Mouse (Mus musculus): ENCODE data around the gene Nudt16l1.

Nudt16l1 gene

GRCm38 (mm10) chr16:4938461-4938860 lies at the start of gene Nudt16l1:
Gene Nudt16l1 (plus strand): TSS chr16:4938761.
- no peak for DNase-seq (ENCODE audit: low spot score)

GRCm38 (mm10) chr16:4890201-4890709 lies 48.3 kb upstream of the Nudt16l1 start:
- DNase-seq (ENCODE audit: low spot score), result no peak

- DNase-seq (ENCODE audit: low spot score), result no peak
Measured at GRCm38 (mm10) chr16:4892171-4892570, 46.4 kb upstream of the Nudt16l1 start.

GRCm38 (mm10) chr16:4894201-4894908 lies 44.2 kb upstream of the Nudt16l1 start:
- DNase-seq (ENCODE audit: low spot score), result no peak

DNA sequence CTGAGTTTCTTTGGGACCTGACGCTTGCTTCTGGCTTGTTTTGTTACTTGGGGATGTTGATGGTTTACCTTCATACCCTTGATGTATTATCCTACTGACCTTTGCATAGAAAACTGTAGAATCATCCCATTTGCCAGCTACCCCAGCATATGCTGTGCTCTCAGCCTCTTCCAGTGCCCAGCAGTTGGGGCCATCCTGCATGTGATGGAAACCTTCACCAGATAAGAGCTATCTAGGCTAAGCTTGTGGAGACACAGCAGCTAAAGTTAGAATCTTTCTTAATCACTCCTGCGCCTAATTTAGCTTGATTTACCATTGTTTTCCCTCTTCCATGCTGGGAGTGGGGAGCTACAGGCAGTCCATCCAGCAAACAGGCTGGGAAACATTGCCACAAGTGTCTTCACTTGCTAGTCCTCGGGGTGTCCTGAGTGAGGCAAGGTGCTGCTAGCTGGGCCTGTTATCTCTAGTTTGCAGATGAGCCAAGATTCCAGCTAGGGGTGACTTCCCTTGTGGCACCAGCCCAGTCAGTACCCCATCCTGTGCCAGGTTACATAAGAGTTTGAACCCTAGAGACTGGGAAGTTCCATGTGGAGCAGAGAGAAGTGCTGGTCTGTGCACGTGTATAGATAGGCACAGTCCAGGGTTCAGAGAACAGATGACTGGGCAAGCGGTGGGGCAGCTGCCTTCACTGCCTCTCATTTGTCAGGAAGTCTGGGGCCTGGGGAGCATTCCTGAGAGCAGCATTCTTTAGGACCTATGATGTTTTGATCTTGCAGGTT lies 42.1 kb upstream of the Nudt16l1 start:
- no peak for DNase-seq (ENCODE audit: low spot score)

- DNase-seq (ENCODE audit: low spot score), result peak; percentile 52
Measured at GRCm38 (mm10) chr16:4897146-4897730, 41.3 kb upstream of the Nudt16l1 start.

- no peak for DNase-seq (ENCODE audit: low spot score)
Measured at GRCm38 (mm10) chr16:4898881-4899280, 39.7 kb upstream of the Nudt16l1 start.

- DNase-seq (ENCODE audit: low spot score), result no peak
Measured at GRCm38 (mm10) chr16:4899711-4900110, 38.9 kb upstream of the Nudt16l1 start.

GRCm38 (mm10) chr16:4901167-4901566 lies 37.4 kb upstream of the Nudt16l1 start:
- no peak for DNase-seq (ENCODE audit: low spot score)

GRCm38 (mm10) chr16:4902390-4902789 lies 36.2 kb upstream of the Nudt16l1 start:
- DNase-seq (ENCODE audit: low spot score), result no peak

DNA sequence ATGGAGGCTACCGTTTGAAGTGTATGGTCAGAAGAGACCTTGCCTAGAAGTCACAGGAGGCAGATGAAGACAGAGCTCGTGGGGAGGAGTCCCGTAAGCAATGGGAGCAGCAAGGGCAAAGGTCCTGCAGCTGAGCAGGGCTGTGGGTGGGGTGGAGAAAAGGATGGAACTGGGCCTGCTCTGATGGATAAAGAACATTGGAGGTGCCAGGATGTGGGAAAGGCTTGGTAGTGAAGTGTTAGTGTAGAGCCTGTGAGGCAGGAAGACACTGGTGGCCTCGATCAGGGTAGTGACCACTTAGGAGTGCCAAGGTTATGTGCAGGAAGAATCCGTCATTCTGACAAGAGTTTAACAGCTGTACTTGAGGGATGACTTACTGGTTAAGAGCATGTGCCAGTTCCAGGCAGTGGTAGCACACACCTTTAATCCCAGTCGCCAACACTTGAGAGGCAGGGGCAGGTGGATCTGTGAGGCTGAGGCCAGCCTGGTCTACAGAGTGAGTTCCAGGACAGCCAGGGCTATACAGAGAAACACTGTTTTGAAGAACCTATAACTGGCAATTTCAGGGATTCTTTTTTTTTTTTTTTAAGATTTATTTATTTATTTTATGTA lies 35.0 kb upstream of the Nudt16l1 start:
- no peak for DNase-seq (ENCODE audit: low spot score)

DNA sequence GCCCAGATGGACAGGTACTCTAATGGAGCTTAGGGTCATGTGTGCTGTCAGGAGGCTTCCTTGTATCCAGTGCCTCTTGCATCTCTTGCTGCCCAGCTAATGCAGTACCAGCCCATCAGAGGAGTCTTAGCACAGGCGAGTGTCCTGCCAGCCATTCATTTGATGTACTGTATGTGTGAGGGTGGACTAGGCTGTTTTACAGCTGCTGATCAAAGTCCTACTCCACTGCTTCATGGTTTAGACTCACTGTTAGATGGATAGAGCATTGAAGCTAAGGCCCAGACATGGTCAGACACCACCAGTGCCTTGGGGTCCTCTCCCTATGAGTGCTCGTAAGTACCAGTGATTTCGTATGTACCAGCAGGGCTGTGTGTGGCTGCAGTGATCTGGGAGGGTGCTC lies 33.7 kb upstream of the Nudt16l1 start:
- DNase-seq (ENCODE audit: low spot score), result no peak

DNA sequence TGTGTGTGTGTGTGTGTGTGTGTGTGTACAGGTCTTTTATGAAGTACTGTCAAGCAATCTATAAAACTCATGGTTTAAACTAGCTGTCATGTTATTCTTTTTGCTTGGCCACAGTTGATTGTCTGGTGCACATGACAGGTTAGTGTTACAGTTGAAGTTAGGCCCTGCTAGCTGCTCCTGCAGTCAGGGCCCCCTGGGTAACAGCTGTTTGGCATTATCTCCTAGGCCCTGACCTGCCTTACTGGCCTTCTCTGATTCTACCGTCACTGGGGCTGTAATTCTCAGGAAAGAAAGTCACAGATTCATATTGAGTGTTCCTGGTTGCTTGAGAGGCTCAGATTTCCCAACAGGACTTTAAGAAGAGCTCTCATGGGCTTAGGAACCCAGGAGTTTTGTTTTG lies 33.0 kb upstream of the Nudt16l1 start:
- peak; percentile 29 for DNase-seq (ENCODE audit: low spot score)

- DNase-seq (ENCODE audit: low spot score), result no peak
Measured at GRCm38 (mm10) chr16:4906559-4906958, 32.0 kb upstream of the Nudt16l1 start.

DNA sequence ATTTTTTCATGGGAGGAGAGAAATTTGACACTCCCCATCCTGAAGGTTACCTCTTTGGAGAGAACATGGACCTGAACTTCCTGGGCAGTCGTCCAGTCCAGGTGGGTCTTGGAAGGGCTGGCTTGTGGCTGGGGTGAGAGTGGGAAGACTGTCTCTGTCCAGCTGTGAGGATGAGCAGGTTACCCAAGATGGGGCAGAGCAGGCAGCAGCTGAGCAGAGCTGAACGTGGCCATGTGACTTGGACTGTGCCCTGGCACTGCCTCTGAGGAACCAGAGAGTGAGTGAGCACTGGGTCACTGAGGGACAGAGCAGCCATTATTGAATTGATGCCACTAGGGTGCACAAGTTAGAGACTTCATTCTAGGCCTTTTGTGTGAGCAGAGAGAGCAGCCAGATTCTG lies 31.2 kb upstream of the Nudt16l1 start:
- DNase-seq (ENCODE audit: low spot score), result no peak

DNA sequence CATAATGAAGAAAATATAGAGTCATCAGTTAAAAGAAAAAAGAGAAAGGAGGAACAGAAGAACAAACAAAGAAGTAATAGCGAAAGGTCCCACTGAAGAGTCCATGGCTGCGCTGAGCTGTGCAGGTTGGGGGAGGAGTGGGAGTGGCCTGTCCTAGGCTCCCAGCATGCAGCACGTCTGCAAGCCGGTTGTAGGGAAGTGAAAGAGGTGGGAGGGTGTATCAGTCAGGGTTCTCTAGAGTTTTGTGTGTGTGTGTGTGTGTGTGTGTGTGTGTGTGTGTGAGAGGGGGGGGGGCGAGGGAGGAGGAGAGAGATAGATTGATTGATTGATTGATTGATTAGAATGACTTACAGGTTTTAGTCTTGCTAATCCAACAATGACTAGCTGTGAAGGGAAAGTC lies 30.6 kb upstream of the Nudt16l1 start:
- DNase-seq (ENCODE audit: low spot score), result no peak

DNA sequence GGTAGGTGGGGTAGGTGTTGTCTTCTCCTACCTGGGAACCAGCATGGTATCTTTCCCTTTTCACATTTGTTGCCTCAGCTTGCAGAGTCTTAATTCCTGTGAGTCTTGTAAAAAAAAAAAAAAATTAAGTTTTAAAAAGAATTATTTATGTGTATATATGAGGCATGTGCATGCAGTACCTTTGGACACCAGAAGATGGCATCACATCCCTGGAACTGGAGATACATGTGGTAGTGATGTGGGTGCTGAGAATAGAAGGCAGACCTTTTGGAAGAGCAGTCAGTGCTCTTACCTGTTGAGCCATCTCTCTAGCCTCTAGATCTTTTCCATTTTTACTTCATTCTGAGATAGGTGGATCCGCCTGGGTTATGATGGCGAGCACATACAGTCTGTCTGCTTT lies 28.8 kb upstream of the Nudt16l1 start:
- DNase-seq (ENCODE audit: low spot score), result no peak

DNA sequence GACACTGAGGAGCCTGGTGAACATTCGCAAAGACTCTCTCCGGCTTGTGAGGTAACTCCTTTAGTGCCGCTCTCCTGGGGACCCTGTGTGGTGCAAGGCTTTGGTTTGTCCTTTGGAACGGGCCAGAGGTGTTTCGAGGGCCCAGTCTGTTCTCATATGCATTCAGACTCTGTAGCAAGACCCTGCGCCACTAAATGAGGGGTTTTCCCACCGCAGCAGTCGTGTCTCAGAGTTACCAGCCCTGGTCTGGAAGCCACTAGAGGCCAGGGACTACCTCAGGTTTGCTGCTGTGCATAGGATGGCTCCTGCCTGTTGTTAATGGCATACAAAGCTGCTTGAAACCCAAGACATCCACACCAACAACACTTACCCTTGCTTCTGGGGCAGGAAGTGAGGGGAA lies 27.8 kb upstream of the Nudt16l1 start:
- DNase-seq (ENCODE audit: low spot score), result no peak

- no peak for DNase-seq (ENCODE audit: low spot score)
Measured at GRCm38 (mm10) chr16:4912074-4912648, 26.4 kb upstream of the Nudt16l1 start.

- DNase-seq (ENCODE audit: low spot score), result peak; percentile 8
Measured at GRCm38 (mm10) chr16:4912907-4913782, 25.4 kb upstream of the Nudt16l1 start.

Data from embryo, embryonic 10 days (tissue).